Mouse (Mus musculus) heart, adult 9 months (tissue): ENCODE measurements around the gene Pgm1.

Experiments used
- DNase-seq, 2 experiments: peaks; one replicate each; pipeline ENCODE4 v3.0.0; 2022; ENCODE audit warnings: low spot score in 2 of 2

The Pgm1 gene

DNA sequence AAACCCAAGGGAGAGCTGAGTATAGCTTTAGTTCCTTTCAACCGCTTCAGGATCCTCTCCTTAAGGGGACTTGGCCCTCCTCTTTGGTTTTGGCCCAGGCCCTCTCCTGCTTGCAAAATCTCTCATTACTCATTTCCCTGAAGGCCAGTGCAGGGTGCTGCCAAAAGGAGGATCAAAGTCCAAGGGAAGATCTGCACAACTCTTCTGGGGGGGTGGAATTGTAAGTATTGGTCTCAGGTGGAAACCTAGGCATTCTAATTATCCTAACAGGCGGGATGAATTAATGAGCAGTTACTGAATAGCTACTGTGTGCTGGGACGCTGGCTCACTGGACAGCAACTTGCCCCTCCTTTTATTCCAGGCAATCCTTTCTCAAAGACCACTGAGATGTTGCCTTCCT, 82.3 kb downstream of the Pgm1 start:
- DNase-seq: peak; percentile 47 to 64

- DNase-seq: no peak
Measured at GRCm38 (mm10) chr4:100012361-100013035, 83.3 kb downstream of the Pgm1 start.

- DNase-seq: no peak
Measured at GRCm38 (mm10) chr4:100027773-100028172, 98.6 kb downstream of the Pgm1 start.

- DNase-seq: peak; percentile 40 to 72
Measured at GRCm38 (mm10) chr4:100028641-100029040, 99.4 kb downstream of the Pgm1 start.

GRCm38 (mm10) chr4:100031270-100031669, 102.1 kb downstream of the Pgm1 start:
- DNase-seq: peak; percentile 34 to 56

DNA sequence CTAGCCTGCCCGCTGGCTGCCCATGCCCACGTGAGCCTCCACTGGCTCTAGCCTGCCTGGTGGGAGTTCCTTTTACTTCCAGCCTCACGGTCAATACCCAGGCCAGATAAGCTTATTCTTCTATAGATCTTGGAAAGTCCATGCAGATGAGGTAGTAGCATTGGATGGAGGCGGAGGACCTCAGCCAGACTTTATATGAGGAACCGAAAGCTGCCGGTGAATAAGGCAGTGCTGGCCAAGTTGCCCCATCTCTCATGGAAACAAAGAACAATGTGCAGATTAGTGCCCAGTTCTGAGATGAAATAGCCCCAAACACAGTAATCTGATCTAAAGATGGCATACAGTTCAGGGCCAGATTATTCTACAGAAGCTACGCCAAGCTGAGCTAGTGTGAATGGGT, 103.4 kb downstream of the Pgm1 start:
- DNase-seq: no peak

GRCm38 (mm10) chr4:100033944-100034343, 104.7 kb downstream of the Pgm1 start:
- no peak for DNase-seq

DNA sequence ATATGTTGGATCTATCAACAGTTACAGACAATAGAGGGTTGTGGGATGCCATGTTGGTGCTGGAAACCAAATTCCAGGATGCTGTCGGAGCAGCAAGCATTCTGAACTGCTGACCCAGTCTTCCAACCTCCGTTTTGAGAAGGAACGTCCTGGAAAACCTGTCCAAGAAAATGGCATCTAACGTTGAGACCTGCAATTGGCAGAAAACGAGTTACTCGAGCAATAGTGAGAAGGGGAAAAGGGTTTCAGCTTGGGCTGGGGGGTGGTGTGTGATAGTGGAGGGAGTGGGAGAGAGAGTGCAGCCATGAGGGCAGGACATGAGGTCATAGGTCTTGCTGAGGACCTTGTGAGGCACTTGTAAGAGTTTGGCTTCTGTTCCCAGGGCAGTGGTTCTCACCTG, 105.8 kb downstream of the Pgm1 start:
- DNase-seq: no peak

GRCm38 (mm10) chr4:100035919-100036554, 106.8 kb downstream of the Pgm1 start:
- DNase-seq: no peak
